Mouse (Mus musculus): ENCODE data around the gene Rnf150.
A peak's percentile ranks its signal among the peaks of the same experiment; 100 is the strongest.

The Rnf150 gene

DNA sequence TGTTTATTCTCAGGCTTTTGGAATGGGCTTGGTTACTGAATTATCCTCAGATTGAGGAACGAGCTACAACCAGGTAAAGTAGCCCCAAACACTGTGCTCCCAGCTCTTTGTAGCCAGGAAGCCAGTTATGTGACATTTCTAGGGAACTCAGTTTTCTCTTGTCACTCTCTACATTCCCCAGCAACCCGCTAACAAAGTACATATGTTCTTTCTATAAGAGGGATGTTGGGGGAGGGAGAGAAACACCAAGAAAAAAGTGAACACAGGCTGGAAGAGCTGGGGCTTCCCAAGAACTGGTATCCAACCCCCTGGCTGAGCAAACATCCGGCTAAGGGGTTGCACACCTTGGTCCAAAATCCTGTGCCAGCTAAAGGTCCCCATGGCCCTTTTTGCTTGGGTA lies 82.7 kb downstream of the Rnf150 start:
- no peak for DNase-seq

DNA sequence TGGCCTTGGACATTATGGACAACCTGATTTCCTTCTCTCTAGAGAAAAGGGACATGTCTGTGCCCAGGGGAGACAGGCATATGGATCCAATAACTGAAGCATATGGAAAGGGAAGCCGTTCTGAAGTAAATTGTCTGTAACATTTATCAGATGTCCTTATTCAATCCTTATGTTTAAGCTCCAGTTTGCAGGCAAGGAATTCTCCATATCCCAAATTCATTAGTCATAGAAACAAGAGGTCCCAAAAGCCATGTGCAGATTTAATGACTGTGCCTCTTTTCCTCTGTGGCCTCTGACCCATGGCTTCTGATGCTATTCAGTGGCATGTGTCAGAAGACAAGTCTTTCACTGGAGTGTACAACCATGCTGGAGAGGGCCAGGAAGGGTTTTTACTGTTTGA lies 83.5 kb downstream of the Rnf150 start:
- no peak for DNase-seq

DNA sequence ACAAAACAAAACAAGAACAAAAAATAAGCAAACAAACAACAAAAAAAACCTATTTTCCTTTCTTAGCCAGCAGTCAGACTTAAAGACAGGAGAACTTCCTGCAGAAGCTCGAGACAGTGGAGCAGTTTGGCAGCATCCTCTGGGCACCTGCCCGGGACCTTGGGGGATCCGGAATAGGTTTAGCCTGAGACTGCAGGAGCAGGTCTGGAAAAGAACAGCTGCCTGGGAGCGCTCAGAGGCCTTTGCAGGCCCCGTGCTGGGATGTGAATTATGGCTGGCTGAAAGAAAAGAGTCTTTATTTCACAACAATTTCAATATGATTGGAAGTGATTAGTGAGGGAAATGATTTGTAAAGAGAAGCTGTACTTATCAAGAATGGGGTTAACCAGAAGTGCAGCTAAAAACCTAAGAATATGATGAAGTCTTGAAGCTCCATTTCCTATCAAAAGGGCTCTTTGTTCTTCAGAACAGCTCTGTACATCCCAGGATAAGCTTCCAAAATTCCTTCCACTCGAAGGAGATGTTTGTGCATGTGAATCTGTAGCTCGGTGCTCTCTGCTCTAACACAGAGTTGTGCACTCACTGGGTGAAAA lies 92.1 kb downstream of the Rnf150 start:
- peak; percentile 35 to 58 for DNase-seq

DNA sequence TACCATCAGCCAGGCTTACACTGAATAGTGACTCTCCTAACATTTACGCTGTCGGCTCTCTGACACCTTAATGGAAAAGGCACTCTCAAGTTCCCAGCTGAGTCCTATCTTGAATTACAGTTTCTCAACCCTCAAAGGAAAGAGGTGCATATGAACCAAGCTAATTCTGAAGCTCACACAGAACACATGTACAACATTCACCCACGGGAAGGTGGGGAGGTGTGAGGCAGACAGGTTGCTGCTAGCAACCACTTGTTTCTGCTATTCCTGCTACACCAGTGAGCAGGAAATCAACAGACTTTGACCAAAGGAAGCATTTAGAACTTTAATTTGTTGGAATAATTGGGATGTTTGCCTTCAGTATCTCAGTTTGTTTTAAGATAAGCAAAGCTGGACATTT lies 96.3 kb downstream of the Rnf150 start:
- no peak for DNase-seq

DNA sequence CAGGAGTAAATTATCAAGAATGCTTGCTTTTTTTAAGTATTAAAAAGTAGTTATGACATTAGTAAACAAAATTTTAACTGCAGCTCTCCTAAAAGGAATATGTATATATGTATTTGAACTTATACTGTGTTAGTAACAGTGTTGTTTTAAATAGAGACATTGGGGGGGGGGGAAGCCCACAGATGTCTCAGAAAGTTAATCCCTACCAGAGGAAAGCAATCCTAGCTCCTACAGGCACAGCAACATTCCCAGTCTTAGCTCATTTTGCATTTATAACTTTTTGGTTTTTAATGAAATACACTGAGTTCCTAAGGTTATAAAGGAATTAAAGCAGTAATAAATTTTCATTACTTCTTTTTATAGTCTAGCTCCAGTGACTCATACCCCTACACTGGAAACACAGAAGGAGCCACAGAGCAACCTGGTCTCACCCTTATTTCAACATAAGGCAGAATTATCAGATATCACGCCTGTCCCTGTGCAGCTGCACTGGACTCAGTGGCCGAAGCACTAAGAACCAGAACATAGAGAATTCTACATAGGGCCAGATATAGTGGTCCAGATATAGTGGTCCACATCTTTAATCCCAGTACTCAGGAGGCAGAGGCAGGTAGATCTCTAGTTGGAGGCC lies 96.9 kb downstream of the Rnf150 start:
- no peak for DNase-seq

DNA sequence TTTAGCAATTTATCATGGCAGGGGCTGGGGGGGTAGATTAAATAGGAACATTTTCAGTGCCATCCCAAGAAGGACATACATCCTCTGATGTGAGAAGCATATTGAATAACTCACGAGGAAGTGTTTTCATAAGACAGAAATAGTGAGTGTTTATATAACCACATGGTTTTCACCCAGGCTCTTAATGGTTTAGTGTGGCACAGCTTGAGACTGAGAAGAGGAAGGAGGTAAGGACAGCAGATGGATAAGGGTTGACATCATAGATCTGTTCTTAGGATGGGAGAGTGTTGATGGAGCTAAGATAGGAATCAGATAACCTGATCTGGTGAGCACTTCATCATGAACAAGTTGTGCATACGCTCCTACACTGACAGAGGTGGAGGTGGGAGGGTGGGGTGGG lies 101.4 kb downstream of the Rnf150 start:
- no peak for DNase-seq

DNA sequence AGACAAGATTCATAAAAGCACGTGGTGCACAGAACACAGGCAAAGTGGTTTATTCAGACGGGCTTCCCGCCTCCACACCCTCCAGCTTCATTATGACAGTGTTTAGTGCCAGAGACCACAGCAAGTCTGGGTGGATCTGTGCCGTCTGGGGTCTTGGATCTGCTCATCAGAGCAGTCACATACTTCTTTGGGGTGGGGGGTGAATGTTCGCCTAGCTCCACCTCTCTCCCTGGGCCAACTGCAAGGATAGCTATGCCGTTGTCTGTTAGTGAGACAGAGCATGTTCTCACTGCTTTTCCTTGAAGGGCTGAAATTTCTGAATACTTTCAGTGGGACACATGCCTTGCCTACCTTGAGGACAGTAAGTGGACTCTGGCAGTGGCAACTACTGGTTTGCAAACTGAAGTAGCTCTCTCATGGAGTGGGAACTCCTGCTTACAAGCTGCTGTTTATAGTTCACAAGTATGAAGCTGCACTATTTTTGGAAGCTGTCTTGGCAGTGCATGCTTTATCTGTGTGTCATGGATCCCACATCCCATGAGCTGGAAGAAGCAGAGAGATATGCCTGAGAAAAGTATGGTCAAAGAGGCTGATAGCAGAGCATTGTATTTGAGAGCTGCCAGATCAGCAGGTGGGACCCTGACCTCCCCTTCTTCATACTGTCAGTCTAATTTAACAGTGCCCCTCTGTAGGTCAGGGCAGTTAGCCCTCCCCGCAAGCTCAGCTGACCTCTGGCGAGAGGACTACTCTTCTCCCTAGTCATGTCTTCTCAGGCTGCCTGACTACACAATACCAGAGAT lies 104.9 kb downstream of the Rnf150 start:
- no peak for DNase-seq

DNA sequence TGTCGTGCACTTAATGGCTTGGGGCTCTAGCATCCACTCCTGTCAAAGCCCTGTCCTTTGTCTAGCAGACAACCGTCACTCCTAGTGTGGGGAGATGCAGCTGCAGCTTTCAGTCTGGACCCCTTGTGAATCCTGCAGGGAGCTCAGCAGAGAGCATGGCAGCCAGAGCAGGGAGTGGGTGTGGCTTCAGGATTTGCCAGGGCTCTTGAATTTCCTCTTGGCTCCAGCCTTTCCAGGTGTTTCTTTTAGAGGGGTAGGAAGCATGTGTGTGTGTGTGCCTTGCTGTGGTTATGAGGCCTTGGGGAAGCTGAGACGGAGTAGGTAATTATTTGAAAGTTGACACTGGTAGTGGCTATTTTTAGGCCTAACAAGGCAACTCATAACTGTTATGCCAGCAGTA lies 106.8 kb downstream of the Rnf150 start:
- DNase-seq: no peak

DNA sequence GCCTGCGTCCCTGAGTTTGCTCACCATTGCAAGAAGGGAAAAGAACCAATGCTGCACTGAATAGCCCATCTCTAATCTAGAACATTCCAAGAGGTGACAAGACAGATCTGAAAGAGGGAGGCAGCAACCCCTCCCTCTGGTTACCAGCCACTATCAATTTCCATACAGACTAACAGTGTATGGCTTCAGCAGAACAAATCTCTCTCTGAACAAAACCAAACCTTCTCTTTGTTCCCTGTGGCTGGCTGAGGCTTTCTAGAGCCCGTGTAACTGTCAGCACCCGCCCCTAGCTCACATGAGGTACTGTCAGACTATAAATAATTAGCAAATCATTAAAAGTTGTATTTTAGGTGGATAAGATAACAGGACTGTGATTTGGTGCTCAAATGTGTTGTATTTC lies 109.7 kb downstream of the Rnf150 start:
- DNase-seq: no peak

DNA sequence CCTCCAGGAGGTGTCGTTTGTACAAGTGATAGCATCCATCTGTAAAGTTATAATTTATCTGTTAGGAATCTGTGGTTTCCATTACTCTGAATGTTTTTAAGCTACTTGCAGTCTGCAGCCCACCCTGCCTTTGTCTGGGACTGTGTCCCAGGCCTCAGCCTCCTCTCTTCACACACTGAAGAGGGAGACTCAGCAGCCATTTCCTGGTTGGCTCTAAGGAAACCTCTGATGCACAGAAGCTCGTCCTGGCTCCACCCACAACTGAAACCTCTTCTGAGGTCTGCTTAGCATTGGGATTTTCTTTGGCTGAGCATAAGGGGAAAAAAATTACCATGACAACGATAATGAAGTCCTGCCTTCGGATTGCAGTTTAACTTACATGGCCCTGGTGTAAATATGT lies 110.2 kb downstream of the Rnf150 start:
- DNase-seq: no peak

DNA sequence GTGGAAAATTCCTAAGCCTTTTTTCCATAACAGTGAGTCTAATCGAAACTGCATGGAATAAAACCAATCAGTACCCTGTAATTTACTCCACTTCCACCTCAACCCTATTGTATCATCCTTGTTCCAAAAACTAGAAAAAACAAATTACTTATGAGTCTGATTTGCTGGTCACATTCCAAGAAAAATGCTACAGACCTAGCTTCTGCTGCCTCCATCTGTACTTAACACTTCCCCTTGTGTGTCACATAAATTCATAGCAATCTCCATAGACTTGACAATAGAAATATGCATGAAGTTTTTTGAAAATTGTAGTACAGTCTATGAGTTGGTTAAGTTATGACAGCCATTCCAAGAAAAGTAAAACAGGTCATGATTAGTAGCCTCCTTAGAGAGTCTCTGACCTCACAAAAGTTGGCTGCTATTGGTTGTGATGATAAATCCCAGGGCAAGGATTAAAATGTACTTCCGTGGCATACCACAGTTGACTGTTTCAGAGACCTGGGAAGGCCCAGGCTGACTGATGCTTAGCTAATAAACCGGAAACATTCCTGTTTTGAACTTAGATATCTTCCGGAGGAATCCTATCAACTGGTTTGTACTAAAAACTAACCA lies 118.2 kb downstream of the Rnf150 start:
- no peak for DNase-seq

DNA sequence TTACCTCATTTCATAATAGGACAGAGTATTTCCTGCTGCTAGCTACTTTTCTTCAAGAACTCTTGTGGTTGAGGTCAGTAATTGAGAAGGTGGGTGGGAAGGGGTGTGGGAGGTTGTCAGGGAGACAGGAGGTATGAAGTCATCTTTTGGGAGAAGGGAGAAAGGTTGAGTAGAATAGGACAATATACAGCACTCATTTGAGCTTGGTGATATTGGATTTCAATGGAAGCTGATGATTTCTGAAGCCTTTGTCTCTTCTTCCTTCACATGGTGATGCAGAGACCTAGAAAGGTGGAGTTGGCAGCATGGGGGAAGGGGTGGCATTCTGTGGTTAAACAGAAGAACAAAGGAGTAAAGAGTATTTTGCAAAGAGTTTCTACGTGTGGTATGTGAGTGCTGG lies 119.7 kb downstream of the Rnf150 start:
- DNase-seq: no peak

DNA sequence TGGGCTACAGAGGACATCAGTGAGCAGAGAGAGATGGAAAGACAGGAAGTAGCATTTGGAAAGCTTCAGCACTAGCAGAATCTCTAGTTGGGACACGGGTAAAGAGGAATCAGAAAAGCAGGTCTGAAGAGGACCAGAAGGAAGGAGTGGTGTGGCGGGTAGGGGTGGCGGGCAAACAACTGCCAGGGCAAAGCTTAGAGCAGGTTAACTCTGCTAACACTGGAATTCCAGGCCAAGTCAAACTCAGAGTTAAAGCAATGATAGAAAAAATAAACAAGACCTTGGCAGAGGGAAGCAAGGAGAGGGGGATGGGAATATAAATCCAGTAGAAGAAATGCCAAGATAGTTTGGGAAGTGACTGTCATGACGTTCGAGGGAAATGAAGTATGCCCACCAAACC lies 120.1 kb downstream of the Rnf150 start:
- DNase-seq: no peak

DNA sequence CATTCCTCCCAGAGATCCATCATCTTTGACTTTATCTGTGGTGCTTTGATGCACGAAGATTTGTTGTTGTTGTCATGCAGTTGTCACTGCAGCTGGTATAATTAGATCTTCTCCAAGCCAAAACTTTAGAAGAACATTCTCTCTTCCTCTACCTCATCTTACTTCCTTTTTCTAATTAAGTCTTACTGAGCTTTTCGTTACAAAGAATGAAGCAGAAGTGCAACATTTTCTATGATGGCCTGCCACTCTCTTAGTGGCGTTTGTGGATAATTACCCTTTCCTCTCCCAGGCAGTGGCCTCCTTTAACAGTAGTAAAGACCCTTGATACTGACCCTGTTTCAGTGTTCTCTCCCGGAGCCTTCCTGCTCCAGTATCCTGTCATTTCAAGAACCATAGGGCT lies 128.9 kb downstream of the Rnf150 start:
- no peak for DNase-seq

DNA sequence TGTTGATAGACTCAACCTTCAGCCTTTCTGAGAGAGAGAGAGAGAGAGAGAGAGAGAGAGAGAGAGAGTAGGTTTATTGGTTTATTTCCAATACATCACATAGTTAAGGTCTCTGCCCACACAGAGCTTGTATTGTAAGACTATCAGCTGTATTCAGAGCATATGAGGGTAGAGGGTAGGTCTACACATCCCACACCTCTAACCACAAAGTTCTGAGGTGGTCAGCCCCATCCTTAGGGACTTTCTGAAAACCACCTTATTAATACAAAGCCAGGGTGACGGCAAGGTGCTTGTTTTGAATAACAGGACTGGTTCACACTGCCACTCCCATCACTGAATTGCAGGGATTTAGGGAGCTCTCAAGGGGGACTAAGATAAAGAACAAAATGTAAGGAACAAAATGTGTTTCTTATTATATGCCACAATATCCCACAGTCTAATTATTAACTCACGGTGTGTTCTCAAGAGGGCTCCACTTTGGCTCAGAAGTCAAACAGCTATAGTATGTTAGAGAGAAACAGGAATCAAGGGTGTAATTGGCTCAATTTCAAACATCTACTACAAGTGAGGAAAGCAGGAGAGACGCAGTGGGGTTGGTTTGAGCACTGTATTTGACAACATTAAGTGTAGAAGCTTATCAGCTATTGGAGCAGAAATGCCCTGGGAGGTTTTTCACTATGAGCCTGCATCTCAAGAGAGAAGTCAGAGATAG lies 132.7 kb downstream of the Rnf150 start:
- DNase-seq: no peak

DNA sequence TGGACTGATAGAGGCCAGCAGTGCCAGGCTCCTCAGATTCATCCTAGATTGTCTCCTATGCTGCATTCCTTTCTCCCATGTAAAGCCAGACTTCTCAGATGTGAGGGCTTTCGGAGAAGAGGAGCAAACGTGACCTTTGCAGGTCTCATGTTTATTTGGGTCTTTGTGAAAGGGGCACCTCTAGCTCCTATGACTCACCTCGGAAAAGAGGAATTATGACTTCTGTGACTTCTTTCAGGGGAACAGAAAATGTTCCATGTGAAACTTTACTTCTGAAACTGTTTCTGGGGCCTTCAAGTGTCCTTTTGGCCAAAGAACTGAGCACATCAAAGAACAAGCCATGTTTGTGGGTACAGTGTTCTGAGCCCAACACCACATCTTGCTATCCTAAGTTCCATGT lies 133.7 kb downstream of the Rnf150 start:
- no peak for DNase-seq

DNA sequence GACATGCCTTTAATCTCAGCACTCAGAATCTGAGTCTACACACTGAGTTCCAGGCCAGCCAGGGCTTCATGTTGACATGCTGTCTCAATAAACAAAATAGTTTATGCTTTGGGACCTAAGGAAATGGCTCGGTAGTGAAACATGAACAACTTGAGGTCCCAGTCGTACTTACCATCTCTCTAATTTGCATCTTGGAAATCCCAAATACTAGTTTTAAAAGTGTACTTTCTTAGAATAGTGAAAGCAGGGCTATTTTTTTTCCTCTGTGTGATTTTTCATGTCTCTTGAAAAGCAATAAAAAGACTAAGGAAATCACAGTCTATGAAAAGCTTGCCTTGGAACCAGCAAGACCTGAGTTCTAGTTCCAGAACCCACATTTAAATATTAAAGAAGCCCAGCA lies 135.6 kb downstream of the Rnf150 start:
- no peak for DNase-seq

DNA sequence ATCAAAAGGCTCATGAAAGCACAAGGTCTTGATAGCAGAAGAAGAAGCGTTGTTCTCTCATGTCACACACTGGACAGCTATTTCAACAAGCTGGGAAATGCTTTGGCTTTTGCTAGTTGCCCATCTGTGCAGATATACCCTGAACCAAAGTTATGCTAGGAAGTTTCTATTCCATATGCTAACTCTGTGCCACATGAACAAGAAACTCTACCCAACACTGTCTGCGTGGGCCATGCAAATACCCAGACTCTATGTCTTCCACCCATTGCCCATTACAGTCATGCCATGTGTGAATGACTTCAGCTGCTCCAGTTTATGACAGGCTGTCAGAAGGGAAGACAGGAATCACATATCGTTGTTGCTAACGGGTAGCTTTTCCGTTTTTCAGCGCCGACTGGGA lies 140.0 kb downstream of the Rnf150 start:
- DNase-seq: no peak

DNA sequence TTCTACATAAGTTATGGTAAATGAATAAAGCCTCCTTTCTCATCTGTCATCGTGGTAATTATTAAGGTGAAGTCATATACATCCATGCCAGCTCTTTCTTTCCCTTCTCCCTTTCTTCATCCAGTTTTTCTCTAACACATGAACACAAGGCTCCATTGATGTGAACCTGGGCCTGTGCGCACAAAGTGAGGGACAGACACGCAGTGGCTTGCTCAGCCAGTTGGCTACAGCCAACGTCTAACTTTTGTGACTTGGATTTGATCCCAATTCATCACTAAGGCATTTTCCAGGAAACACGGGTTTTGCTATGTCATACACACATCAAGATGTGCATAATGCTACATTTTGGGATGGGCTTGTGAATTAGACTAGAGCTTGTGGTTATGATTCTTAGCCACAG lies 146.3 kb downstream of the Rnf150 start:
- no peak for DNase-seq

DNA sequence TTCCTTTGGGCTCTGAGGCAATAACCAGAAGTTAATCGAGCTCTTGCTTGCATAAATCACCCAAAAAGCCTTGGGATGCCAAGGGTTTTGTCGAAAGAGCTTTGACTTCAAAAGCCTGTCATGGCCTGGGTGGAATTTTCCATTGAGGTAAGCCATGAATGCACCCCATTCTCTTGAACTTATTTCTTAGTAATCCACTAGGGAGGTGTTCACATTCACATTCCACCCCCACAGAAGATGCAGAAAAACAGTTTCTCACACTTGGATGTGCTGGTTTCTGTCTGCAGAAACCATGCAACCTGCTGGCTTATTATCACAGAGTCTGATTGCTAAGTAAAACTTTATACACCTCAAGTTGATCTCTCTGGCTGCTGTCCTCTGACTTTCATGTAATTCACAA lies 148.1 kb downstream of the Rnf150 start:
- DNase-seq: no peak

DNA sequence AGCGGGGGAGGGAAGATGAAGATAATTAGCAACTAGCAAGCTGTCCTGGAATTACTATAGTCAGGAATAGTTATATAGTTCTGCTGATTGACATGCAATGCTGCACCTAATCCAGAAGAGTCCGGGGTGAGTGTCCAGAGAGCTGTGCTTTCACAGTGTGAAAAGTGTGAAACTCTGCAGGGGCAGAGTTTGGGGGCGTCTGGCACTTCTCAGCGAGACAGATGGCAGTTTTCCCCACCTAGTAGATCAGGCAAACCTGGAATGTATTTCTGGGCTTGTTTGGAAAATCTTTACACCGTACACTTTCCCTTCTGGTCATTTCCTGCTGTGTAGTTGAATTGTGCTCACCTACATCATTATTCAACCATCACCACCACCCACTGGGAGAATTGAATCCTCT lies 148.6 kb downstream of the Rnf150 start:
- no peak for DNase-seq

DNA sequence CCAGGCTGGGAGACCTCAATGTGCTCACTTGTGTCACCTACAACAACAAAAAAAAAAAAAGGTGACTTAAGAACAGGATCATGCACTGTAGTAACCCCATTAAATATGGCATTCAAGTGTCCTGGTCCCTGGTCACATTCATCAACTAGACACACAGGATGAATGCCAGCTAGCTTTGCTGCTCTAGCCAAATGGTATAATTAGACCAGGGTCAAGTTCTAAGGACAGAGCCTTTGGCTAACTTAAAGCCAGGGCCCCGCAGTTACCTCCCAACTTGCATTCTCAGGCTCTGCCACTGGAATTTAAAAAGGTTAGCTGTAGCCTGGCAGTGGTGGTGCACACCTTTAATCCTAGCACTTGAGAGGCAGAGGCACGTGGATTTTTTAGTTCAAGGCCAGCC lies 165.1 kb downstream of the Rnf150 start:
- DNase-seq: no peak

DNA sequence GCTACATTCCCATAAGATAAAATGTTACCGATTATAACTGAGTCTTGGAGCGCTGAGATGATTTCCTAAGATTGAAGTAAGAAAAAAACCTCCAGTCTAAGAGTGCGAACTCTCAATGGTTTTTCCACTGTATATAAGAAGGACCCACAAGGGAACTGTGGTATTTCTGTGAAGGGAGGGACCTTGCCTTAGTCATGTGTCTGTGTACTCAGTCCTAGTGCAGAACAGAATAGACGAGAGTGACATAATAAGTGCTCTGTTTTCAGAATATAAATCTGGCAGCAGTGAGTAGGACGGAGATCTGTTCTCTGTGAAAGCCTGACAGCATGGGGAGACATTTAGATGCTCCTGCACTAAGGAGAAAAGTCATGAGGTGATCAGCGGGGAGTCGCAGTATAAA lies 169.6 kb downstream of the Rnf150 start:
- DNase-seq: no peak

All from cerebellum, postnatal 14 days (tissue).